Mouse (Mus musculus) midbrain, postnatal 0 days (tissue): ENCODE data around the gene Tom1l1. TPM values are rescaled to one million over a fixed set of nuclear protein-coding genes. Genes with fewer than 3 reads are reported as not detected.
A peak's percentile ranks its signal among the peaks of the same experiment; 100 is the strongest.
"Not testable (repeated sequence)": the region's sequence is repeated elsewhere in the genome, so short reads cannot be mapped to it uniquely, and the experiment has no call there.

Source experiments
- ATAC-seq: fragments of 200-750 bp; cut with Nextera tagmentation; 2 replicates; pipeline ENCODE4 v1.8.0; 2017; ENCODE audit warnings: moderate number of reproducible peaks, mild to moderate bottlenecking, moderate TSS enrichment, moderate library complexity; ENCODE audit not compliant: low FRiP score
- DNase-seq: peaks from one replicate; pipeline ENCODE4 v3.0.0-alpha.2; 2015; ENCODE audit warnings: low spot score
- H3K27ac ChIP-seq: fragments of 300-500 bp; sonication (generic); 2 replicates; pipeline ENCODE4 v1.5.1; 2014; ENCODE audit warnings: low read depth, mild to moderate bottlenecking, low read length, mixed read lengths
- H3K27me3 ChIP-seq: fragments of 300-500 bp; sonication (generic); 2 replicates; pipeline ENCODE4 v1.6.1; 2014; ENCODE audit warnings: low read length, control low read depth, mixed read lengths; ENCODE audit not compliant: insufficient read depth
- H3K36me3 ChIP-seq: fragments of 300-500 bp; sonication (generic); 2 replicates; pipeline ENCODE4 v1.6.1; 2014; ENCODE audit warnings: low read length, control low read depth, mixed read lengths; ENCODE audit not compliant: insufficient read depth
- H3K4me1 ChIP-seq: fragments of 300-500 bp; sonication (generic); 2 replicates; pipeline ENCODE4 v1.6.1; 2014; ENCODE audit warnings: mild to moderate bottlenecking, control low read depth, antibody characterized with exemption, low read length, mixed read lengths; ENCODE audit not compliant: insufficient read depth
- H3K4me2 ChIP-seq: fragments of 300-500 bp; sonication (generic); 2 replicates; pipeline ENCODE4 v1.6.1; 2014; ENCODE audit warnings: low read depth, mild to moderate bottlenecking, low read length, mixed read lengths; ENCODE audit not compliant: poor library complexity, severe bottlenecking
- H3K4me3 ChIP-seq: fragments of 300-500 bp; sonication (generic); 2 replicates; pipeline ENCODE4 v1.5.1; 2014; ENCODE audit warnings: low read depth, mild to moderate bottlenecking, low read length, moderate library complexity
- H3K9ac ChIP-seq: fragments of 300-500 bp; sonication (generic); replicated peaks from 2 replicates; pipeline ENCODE4 v1.6.1; 2014; ENCODE audit warnings: mild to moderate bottlenecking, low read length, moderate library complexity, mixed read lengths; ENCODE audit not compliant: poor library complexity, severe bottlenecking
- H3K9me3 ChIP-seq: fragments of 300-500 bp; sonication (generic); 2 replicates; pipeline ENCODE4 v1.6.1; 2016; ENCODE audit warnings: low read length, control low read depth
- CTCF ChIP-seq: IDR thresholded peaks from 2 replicates; pipeline ENCODE4 v1.5.1; 2016; ENCODE audit warnings: antibody characterized with exemption, mild to moderate bottlenecking
- WGBS: fragments of 180-500 bp; shearing (Covaris S2); extraction: QIAGEN DNeasy Blood & Tissue Kit; methylation state at CpG from one replicate; pipeline ENCODE4 v1.1.7; 2014; 5-methylcytosine and 5-hydroxymethylcytosine counted together
- polyA plus RNA-seq: library from polyadenylated mRNA; unstranded; fragments of >200 nt; fragmentation: Nextera tagmentation; extraction: Ambion mirVana; gene quantifications from 2 replicates; pipeline ENCODE4 v1.2.1, GENCODE M21; 2015
- total RNA-seq: library from RNA; depleted of rRNA; stranded (reverse); fragments of >200 nt; gene quantifications from 2 replicates; pipeline ENCODE4 v1.2.3, GENCODE M21; 2014

Gene Tom1l1
- total and polyA plus RNA-seq, 2 experiments from 2014 or later = 12.6 to 19.6 TPM

GRCm38 (mm10) chr11:90711596-90711995, 23.4 kb upstream of the Tom1l1 start:
- no peak for TF ChIP-seq CTCF
- Histone ChIP-seq H3K27me3 (no peaks in the 10 kb centered on the region), H3K9ac (no peak overlapping the region), H3K27ac (no peak overlapping the region), H3K4me1 (no peaks in the 10 kb centered on the region), H3K4me3 (no peak overlapping the region), H3K9me3 (no peaks in the 10 kb centered on the region), H3K4me2 (no peak overlapping the region), H3K36me3 (no peaks in the 10 kb centered on the region)
- 86% methylated on average over 9 of the region's 9 CpGs for WGBS
- DNase-seq = no peak
- ATAC-seq = no peak

- not testable (repeated sequence) for H3K9ac ChIP-seq, H3K36me3 ChIP-seq, H3K27ac ChIP-seq, H3K9me3 ChIP-seq, H3K4me1 ChIP-seq, DNase-seq, H3K4me2 ChIP-seq, H3K27me3 ChIP-seq, H3K4me3 ChIP-seq, ATAC-seq
- 100% methylated on average over 1 of the region's 1 CpGs for WGBS
These were observed 19.0 kb upstream of the Tom1l1 start for GRCm38 (mm10) chr11:90707134-90707533.

GRCm38 (mm10) chr11:90697480-90698240, 9.5 kb upstream of the Tom1l1 start:
- Histone ChIP-seq H3K4me1 (no peaks in the 10 kb centered on the region), H3K4me2 (peak overlapping the region; percentile 32; the same call in 1 of the 2 replicates), H3K4me3 (no peak overlapping the region), H3K27me3 (no peaks in the 10 kb centered on the region), H3K27ac (no peak overlapping the region), H3K36me3 (no peaks in the 10 kb centered on the region), H3K9ac (no peak overlapping the region), H3K9me3 (no peaks in the 10 kb centered on the region)
- DNase-seq (peak; percentile 94), ATAC-seq (peak; percentile 63)
- WGBS = 20% methylated on average over 10 of the region's 10 CpGs
- TF ChIP-seq CTCF = peak; percentile 97

DNA sequence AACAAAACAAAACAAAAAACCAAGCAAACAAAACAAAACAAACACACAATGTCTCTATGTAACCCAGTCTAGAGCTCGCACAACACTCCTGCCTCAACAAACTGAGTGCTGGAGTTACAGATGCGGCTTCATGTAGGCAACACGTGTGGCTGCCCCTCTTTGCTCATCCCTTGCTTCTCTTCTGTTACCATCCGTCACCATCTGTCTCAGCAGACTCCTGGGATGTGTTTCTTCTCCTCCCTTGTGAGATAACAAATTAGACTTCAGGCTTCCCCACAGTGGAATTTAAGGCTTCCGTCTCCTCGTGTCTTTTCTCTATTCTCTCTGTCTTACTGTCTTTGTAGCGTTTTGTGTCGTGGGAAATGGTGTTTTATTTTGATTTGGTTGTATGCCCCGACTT, 7.6 kb upstream of the Tom1l1 start:
- no peaks in the 10 kb centered on the region for H3K36me3 ChIP-seq
- H3K4me3 ChIP-seq = no peak overlapping the region
- WGBS = 64% methylated on average over 9 of the region's 9 CpGs
- no peaks in the 10 kb centered on the region for H3K27me3 ChIP-seq
- no peak for TF ChIP-seq CTCF
- H3K4me1 ChIP-seq = no peaks in the 10 kb centered on the region
- no peaks in the 10 kb centered on the region for H3K9me3 ChIP-seq
- no peak for DNase-seq
- H3K9ac ChIP-seq = no peak overlapping the region
- H3K27ac ChIP-seq = no peak overlapping the region
- ATAC-seq = no peak
- H3K4me2 ChIP-seq = no peak overlapping the region

DNA sequence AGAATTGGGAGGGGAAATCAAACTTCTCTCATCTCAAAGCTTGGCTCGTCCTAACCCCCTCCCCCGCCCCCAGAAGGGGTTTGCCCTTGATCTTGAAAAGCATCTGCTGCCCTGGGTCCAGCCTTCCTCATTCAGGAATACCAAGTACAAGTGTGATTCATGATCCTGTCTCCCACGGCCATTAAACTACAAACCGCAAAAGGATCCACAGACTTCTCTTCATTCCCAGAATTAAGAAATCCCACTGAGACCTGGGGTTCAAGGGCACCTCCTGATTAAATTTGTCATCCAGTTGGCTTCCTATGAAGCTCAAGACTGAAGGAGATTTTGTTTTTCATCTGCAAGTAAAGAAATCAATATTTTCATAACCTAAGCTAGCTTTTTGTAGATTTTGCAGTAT, 6.0 kb upstream of the Tom1l1 start:
- no peak overlapping the region for H3K4me3 ChIP-seq
- no peaks in the 10 kb centered on the region for H3K4me1 ChIP-seq
- no peaks in the 10 kb centered on the region for H3K27me3 ChIP-seq
- 66% methylated on average over 4 of the region's 4 CpGs for WGBS
- no peak overlapping the region for H3K9ac ChIP-seq
- H3K4me2 ChIP-seq = no peak overlapping the region
- DNase-seq = no peak
- no peak overlapping the region for H3K27ac ChIP-seq
- H3K36me3 ChIP-seq = no peaks in the 10 kb centered on the region
- no peaks in the 10 kb centered on the region for H3K9me3 ChIP-seq
- TF ChIP-seq CTCF = no peak
- no peak for ATAC-seq

GRCm38 (mm10) chr11:90690361-90690760, 2.2 kb upstream of the Tom1l1 start:
- Histone ChIP-seq H3K4me1 (no peaks in the 10 kb centered on the region; the same call in 1 of the 2 replicates), H3K27me3 (no peaks in the 10 kb centered on the region), H3K9ac (no peak overlapping the region), H3K4me3 (no peak overlapping the region), H3K9me3 (no peaks in the 10 kb centered on the region), H3K36me3 (no peaks in the 10 kb centered on the region), H3K4me2 (no peak overlapping the region), H3K27ac (no peak overlapping the region)
- 38% methylated on average over 6 of the region's 6 CpGs for WGBS
- no peak for ATAC-seq
- TF ChIP-seq CTCF = no peak
- peak; percentile 44 for DNase-seq
